Mouse (Mus musculus): Measurements from ENCODE around the gene Fhad1.

The Fhad1 gene

DNA sequence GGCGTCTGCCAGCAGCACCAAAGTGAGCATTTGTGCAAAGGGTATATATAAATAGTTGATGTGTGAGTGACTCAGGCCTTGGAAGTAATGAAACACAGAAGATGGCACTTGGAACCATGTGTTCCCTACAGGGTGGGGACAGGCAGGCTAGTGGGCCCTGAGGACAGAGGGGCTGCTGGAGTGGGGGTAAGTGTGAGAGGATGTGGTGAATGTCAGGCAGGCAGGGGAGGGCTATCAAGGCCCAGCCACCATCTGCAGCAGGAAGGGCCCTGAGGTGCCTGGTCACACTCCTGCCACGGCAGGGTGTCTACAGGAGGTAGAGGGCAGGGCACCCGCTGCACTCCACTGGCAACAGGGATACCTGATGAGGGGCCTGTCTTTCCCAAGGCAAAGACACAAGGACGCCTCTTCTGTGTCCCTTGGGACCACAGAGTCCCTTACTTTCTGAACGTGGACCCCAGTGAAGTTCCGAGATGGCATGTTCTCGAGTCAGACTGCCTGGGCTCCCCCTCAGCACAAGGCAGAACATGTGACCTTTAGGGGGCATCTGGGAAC lies 151.1 kb downstream of the Fhad1 start:
- no peak for DNase-seq (ENCODE audit: low spot score)

DNA sequence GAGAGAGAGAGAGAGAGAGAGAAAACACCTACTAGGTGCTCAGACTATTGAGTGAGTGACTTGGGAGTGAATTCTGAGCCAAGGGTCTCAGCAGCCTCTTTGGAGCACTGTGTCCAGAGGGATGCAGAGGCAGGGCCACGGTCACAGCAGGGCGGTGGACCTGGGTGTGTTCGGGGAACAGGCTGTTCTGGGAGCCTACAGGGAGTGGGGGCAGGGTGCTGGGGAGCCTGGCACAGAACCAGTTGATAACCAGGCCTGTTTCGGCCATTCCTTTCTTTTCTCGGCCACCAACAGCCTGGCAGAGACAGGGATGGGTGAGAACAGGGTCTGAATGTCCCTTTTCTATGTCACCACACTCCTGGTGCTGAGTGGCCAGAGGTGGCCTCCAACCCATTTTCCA lies 152.0 kb downstream of the Fhad1 start:
- DNase-seq (ENCODE audit: low spot score): no peak

DNA sequence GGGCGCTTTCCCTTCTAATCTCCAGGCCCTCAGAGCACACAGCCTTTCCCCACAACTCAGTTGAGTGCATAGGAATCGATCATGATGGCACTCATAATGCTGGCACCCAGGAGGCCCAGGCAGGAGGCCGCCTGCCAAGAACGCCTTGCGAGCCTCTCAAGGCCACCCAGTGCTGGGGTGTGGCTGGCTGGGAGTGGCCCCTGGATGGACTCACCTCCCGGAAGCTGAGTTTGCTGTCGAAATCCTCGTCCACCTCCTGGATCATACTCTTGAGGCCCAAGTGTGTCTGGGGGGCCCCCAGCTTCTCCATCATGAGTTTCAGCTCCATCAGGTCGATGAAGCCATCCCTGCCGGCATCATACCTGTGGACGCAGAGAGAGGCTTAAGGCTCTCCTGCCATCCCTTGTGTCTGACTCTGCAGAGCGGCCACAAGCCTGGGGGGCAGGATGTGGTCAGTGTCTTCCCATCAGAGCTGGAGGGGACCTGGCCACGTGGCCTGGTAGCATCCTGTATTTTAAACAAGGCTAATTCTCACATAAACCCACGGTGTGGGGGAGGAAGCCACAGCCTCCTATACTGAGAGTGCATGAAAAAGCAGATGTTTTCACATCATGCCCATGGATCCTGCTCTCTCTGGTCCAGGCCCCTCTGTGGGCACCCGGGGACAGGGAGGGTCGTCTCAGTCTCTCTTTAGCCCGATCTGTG lies 153.1 kb downstream of the Fhad1 start:
- no peak for DNase-seq (ENCODE audit: low spot score)

DNA sequence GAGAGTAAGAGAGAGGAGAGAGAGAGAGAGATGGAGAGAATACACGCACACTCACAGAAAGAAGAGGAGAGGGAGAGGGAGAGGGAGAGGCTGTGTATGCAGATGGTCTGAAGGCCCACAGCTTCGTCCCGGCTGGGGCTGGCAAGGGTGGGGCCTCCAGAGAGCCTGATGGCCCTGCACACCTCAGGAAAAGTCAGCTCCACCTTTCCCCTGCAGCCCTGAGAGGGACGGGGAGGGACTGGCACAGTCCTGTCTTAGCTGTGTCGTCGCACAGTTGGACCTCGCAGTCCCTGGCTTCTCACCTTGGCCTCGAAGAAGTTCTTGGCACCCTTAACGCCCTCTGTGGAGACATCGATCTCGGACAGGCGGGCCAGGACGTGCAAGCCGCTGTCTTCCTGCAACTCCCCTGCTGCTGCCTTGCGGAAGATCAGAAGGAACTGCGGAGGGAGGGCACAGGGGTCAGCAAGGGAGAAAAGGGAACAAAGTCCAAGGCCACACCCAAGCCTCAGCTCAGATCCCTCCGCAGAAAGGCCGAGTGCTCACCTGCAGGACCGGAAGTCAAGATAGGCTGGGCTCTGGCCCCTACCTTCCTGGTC lies 154.5 kb downstream of the Fhad1 start:
- no peak for DNase-seq (ENCODE audit: low spot score)

DNA sequence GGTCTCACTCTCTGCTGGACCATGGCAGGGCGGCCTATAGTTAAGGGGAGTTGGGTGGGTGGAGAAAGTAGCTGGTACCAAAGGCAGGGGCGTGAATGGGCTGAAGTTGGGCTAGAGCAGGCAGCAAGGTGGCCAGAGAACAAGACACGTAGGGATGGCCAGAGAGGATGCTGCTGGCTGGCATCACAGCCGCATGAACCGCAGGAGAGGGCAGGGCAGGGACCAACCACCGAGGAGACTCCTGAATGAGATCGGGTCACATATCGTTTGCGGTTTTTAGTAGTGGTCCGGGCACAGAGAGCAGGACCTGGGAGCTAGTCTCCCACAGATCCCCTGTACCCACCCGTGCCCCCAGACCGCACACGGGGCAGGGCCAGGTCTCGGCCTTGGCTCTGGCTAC lies 155.5 kb downstream of the Fhad1 start:
- DNase-seq (ENCODE audit: low spot score): no peak

DNA sequence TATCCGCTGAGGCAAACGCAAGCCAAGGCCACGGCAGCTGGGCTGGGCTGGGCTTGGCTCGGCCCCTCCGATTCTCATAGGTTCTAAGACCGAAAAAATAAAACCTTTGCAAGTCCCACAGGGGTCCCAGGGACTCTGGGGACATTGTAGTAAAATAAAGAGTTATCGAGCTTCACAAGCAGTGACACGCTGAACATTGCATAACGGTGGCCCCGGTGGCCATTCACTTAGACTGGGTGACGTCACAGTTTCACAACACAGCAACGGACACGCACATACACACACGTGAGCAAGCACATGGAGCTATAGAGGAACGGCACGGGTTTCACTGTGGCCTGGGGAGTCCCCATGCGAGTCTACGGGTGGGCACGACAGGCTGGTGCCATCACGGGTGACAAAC lies 156.4 kb downstream of the Fhad1 start:
- DNase-seq (ENCODE audit: low spot score): no peak

DNA sequence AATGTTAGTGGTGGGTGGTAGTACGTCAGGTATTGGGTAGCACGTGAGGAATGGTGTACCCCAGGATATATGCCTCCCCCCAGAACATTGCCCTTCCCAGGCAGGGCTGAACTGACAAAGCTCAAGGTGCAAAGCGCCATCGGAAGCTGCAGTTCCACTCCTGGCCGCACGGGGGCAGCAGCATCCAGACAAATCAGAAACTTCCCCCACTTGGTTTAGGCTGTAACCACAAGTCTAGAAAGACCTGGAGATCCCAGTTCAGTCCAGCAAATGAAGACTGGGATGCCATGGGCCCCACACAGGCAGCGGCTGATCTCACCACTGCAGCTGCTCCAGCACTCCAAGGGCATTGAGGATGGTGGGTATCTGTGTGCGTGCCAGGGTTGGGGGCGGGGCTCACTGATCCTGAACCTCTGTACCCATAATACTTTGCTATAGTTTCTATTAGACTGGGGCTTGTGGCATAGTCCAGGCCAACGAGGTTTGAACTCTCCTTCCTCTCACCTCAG lies 157.4 kb downstream of the Fhad1 start:
- DNase-seq (ENCODE audit: low spot score): peak; percentile 66

DNA sequence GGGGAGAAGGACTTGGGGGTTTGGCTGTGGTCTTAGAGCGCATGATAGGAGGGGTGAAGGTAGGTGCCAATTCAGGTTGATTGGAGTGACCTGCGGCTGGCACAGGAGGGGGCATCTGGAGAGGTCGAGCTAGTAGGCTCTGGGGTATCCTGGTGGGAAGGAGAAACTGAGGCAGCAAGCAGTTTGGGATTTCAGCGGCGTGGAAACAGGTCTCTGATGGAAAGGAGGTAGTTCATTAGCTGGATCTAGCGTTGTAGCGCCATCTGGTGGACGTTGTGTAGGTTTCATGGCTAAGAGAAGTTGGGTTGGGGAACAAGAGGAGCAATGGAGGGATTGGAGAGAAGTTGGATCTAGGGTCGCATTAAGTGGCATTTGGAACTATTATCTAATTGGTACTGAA lies 161.4 kb downstream of the Fhad1 start:
- DNase-seq (ENCODE audit: low spot score): peak; percentile 32

DNA sequence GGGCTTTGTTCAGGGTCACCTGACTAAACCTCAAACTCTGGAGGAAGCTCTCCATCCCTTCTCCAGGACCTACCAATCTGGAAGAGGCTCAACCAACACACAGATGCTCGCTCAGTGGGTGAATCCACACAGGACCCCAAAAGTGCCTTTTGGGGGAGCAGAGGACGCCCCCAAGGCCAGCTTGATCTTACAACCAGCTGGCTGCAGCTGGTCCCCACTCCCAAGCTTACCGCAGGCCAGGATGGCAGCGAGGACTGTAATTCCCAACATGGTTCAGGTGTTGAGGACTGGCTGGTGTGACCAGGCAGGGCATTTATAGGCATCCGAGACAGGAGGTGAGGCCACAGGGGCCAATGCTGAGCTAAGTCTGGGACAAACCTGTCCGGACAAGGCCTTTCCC lies 168.9 kb downstream of the Fhad1 start, which contains the start of gene Ctrc:
Ctrc (minus strand) TSS at position 361 of the 400 bp plus-strand sequence.
- no peak for DNase-seq (ENCODE audit: low spot score)

Measured in adipocyte (in vitro differentiated cells).